Mouse (Mus musculus) 3T3-L1 (cell line): ENCODE data around the gene Hoxd3.
A peak's percentile ranks its signal among the peaks of the same experiment; 100 is the strongest.

ENCODE experiments used
- DNase-seq: peaks from one replicate; pipeline ENCODE4 v3.0.0-alpha.2; 2015; ENCODE audit warnings: low read depth, low spot score

The Hoxd3 gene

GRCm38 (mm10) chr2:74704999-74705466 is 6.7 kb upstream of the Hoxd3 start:
- peak; percentile 57 for DNase-seq

GRCm38 (mm10) chr2:74705467-74706089 is 6.1 kb upstream of the Hoxd3 start:
- peak; percentile 79 for DNase-seq

- no peak for DNase-seq
Measured at GRCm38 (mm10) chr2:74706393-74706960, 5.2 kb upstream of the Hoxd3 start.

- DNase-seq, result no peak
Measured at GRCm38 (mm10) chr2:74707599-74707998, 4.1 kb upstream of the Hoxd3 start.

- no peak for DNase-seq
Measured at GRCm38 (mm10) chr2:74708676-74709075, 3.1 kb upstream of the Hoxd3 start.

- DNase-seq, result peak; percentile 44
Measured at GRCm38 (mm10) chr2:74709465-74710419, 2.0 kb upstream of the Hoxd3 start.

- DNase-seq, result peak; percentile 73
Measured at GRCm38 (mm10) chr2:74710929-74711543, 691 bp upstream of the Hoxd3 start.

- DNase-seq, result no peak
Measured at GRCm38 (mm10) chr2:74713239-74714150, 1.8 kb downstream of the Hoxd3 start.

GRCm38 (mm10) chr2:74714156-74714789 is 2.5 kb downstream of the Hoxd3 start:
- no peak for DNase-seq

- DNase-seq, result peak; percentile 70
Measured at GRCm38 (mm10) chr2:74714881-74715280, 3.2 kb downstream of the Hoxd3 start.

- DNase-seq, result peak; percentile 98
Measured at GRCm38 (mm10) chr2:74715504-74716241, 3.9 kb downstream of the Hoxd3 start.

GRCm38 (mm10) chr2:74720384-74720783 is 8.7 kb downstream of the Hoxd3 start:
- no peak for DNase-seq

- no peak for DNase-seq
Measured at GRCm38 (mm10) chr2:74720955-74721491, 9.3 kb downstream of the Hoxd3 start.

GRCm38 (mm10) chr2:74721882-74722281 is 10.2 kb downstream of the Hoxd3 start:
- no peak for DNase-seq

- no peak for DNase-seq
Measured at GRCm38 (mm10) chr2:74722949-74723348, 11.2 kb downstream of the Hoxd3 start.

- DNase-seq, result no peak
Measured at GRCm38 (mm10) chr2:74724244-74725015, 12.7 kb downstream of the Hoxd3 start.

- DNase-seq, result no peak
Measured at GRCm38 (mm10) chr2:74725171-74725570, 13.4 kb downstream of the Hoxd3 start.

GRCm38 (mm10) chr2:74726551-74726950 is 14.8 kb downstream of the Hoxd3 start, which contains the start of gene Gm28230:
Gene Gm28230 (plus strand): TSS chr2:74726728.
- no peak for DNase-seq
